Mouse (Mus musculus) forebrain, embryonic 11.5 days (tissue): Measurements from ENCODE around the gene Strn. TPM values are rescaled to one million over a fixed set of nuclear protein-coding genes. Genes with fewer than 3 reads are reported as not detected.
A peak's percentile ranks its signal among the peaks of the same experiment; 100 is the strongest.

ENCODE experiments used
- ATAC-seq: fragments of 200-750 bp; cut with Nextera tagmentation; replicated peaks from 2 replicates; pipeline ENCODE4 v1.8.0; 2017; ENCODE audit warnings: moderate TSS enrichment; ENCODE audit not compliant: low FRiP score
- DNase-seq: peaks from one replicate; pipeline ENCODE4 v3.0.0-alpha.2; 2017; ENCODE audit warnings: low spot score
- H3K27ac ChIP-seq: fragments of 300-500 bp; sonication (generic); 2 replicates; pipeline ENCODE4 v1.5.1; 2014; ENCODE audit warnings: low read depth, low read length
- H3K27me3 ChIP-seq: fragments of 300-500 bp; sonication (generic); 2 replicates; pipeline ENCODE4 v1.6.1; 2014; ENCODE audit warnings: mild to moderate bottlenecking, low read length, mixed read lengths; ENCODE audit not compliant: control insufficient read depth, insufficient read depth
- H3K36me3 ChIP-seq: fragments of 300-500 bp; sonication (generic); 2 replicates; pipeline ENCODE4 v1.6.1; 2014; ENCODE audit warnings: mild to moderate bottlenecking, low read length, moderate library complexity, mixed read lengths; ENCODE audit not compliant: control insufficient read depth, insufficient read depth
- H3K4me1 ChIP-seq: fragments of 300-500 bp; sonication (generic); replicated peaks from 2 replicates; pipeline ENCODE4 v1.6.1; 2014; ENCODE audit warnings: low read length, mixed read lengths; ENCODE audit not compliant: control insufficient read depth, insufficient read depth
- H3K4me2 ChIP-seq: fragments of 300-500 bp; sonication (generic); 2 replicates; pipeline ENCODE4 v1.6.1; 2014; ENCODE audit warnings: low read depth, mild to moderate bottlenecking, low read length, moderate library complexity, mixed read lengths; ENCODE audit not compliant: severe bottlenecking
- H3K4me3 ChIP-seq: fragments of 300-500 bp; sonication (generic); 2 replicates; pipeline ENCODE4 v1.5.1; 2014; ENCODE audit warnings: low read depth, low read length
- H3K9ac ChIP-seq: fragments of 300-500 bp; sonication (generic); 2 replicates; pipeline ENCODE4 v1.6.1; 2014; ENCODE audit warnings: low read length
- H3K9me3 ChIP-seq: fragments of 300-500 bp; sonication (generic); 2 replicates; pipeline ENCODE4 v1.6.1; 2016; ENCODE audit warnings: low read length, mixed read lengths; ENCODE audit not compliant: control insufficient read depth
- WGBS: fragments of 180-500 bp; shearing (Covaris S2); extraction: QIAGEN DNeasy Blood & Tissue Kit; methylation state at CpG from one replicate; pipeline ENCODE4 v1.1.7; 2014; 5-methylcytosine and 5-hydroxymethylcytosine counted together
- polyA plus RNA-seq: library from polyadenylated mRNA; unstranded; fragments of >200 nt; fragmentation: Nextera tagmentation; extraction: Ambion mirVana; gene quantifications from 2 replicates; pipeline ENCODE4 v1.2.1, GENCODE M21; 2014

Strn gene
- polyA plus RNA-seq, 1 experiment from 2014 or later, result 8.5 TPM

DNA sequence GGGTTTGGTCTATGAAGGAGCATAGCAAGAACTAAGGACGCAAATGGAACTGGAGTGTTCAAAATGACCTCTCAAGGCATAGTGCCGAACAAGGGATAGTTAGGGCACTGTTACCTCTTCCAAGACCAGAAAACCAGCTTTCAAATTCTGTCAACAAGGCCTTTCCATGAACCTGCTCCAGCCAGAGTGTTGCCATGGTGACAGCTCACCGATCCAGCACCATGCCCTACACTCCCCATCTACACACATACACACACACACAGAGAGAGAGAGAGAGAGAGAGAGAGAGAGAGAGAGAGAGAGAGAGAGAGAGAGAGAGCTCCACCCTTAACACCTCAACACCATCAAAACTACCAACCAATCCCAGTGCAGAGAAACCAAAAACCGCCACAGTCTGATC is 116.3 kb downstream of the Strn start:
- 90% methylated on average over 4 of the region's 4 CpGs for WGBS
- Histone ChIP-seq H3K9ac (no peak overlapping the region), H3K36me3 (no peaks in the 10 kb centered on the region), H3K4me3 (no peak overlapping the region), H3K27me3 (no peaks in the 10 kb centered on the region), H3K9me3 (no peaks in the 10 kb centered on the region), H3K4me2 (no peak overlapping the region), H3K27ac (no peak overlapping the region), H3K4me1 (no peaks in the 10 kb centered on the region)
- DNase-seq, result no peak
- ATAC-seq, result no peak

DNA sequence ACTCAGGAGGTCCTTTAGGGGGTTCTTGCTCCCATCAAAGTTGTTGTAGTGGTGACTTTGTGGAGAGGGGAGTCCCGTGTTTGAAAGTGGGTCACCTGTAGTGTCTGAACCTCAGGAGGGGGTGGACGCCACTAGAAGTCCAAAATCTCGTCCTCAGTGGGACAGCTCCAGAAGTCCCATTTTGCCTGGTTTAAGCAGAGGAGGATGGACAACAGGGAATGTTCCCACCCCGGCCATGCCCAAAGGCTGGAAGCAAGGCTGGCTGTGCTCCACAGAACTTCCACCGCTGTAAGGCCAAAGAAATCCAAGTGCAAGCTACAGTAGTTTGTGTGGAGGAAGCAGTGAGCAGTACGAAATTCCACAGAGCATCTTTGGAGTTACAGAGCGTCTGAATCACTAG is 117.0 kb downstream of the Strn start:
- H3K4me2 ChIP-seq, result no peak overlapping the region

DNA sequence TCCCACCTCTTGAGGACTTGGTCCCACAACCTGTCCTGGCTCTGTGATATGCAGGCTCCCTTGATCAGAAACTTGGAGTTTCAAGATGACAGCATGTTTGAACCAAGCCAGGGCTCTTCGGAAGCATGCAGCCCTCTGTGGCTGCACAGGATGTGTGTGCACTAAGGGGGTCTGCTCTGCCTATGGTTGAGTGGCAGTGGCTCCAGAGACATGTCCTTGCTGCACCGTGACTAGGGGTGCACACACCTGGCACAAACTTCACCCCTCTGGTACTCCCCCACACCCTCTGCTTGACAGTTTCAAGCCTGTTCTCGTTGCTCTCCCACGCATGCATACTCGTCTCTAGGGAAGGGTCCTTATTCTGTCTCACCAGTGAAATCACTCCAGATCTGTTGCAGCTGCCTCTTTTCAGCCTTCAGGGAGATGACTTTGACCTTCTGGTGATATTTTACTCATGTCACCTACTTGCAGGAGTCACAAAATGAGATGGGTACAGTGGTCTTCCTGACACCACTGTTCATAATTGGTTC is 118.8 kb downstream of the Strn start:
- H3K9me3 ChIP-seq, result no peaks in the 10 kb centered on the region
- no peaks in the 10 kb centered on the region for H3K4me1 ChIP-seq
- ATAC-seq (no peak), DNase-seq (no peak)
- 87% methylated on average over 5 of the region's 5 CpGs for WGBS
- no peak overlapping the region for H3K4me2 ChIP-seq
- no peak overlapping the region for H3K9ac ChIP-seq
- no peaks in the 10 kb centered on the region for H3K36me3 ChIP-seq
- H3K4me3 ChIP-seq, result no peak overlapping the region
- H3K27ac ChIP-seq, result no peak overlapping the region
- H3K27me3 ChIP-seq, result no peaks in the 10 kb centered on the region

More for the DNA sequence above, 117.0 kb downstream of the Strn start:
- Histone ChIP-seq H3K27ac (no peak overlapping the region), H3K9me3 (no peaks in the 10 kb centered on the region), H3K4me3 (no peak overlapping the region), H3K27me3 (no peaks in the 10 kb centered on the region), H3K36me3 (no peaks in the 10 kb centered on the region), H3K9ac (no peak overlapping the region), H3K4me1 (no peaks in the 10 kb centered on the region)
- ATAC-seq (no peak), DNase-seq (no peak)
- 90% methylated on average over 7 of the region's 7 CpGs for WGBS

- H3K27ac ChIP-seq, result no peak overlapping the region
- no peak for ATAC-seq
- WGBS, result 89% methylated on average over 3 of the region's 3 CpGs
Observed at GRCm38 (mm10) chr17:78615096-78615495, 121.9 kb downstream of the Strn start.

GRCm38 (mm10) chr17:78614481-78614880 is 122.5 kb downstream of the Strn start:
- DNase-seq (no peak), ATAC-seq (no peak)
- H3K9me3 ChIP-seq, result no peaks in the 10 kb centered on the region
- no peaks in the 10 kb centered on the region for H3K27me3 ChIP-seq
- H3K27ac ChIP-seq, result no peak overlapping the region
- no peak overlapping the region for H3K4me3 ChIP-seq
- H3K4me1 ChIP-seq, result no peaks in the 10 kb centered on the region
- no peak overlapping the region for H3K4me2 ChIP-seq
- H3K9ac ChIP-seq, result no peak overlapping the region
- WGBS, result 84% methylated on average over 2 of the region's 2 CpGs
- H3K36me3 ChIP-seq, result no peaks in the 10 kb centered on the region

More at GRCm38 (mm10) chr17:78615096-78615495, 121.9 kb downstream of the Strn start:
- no peaks in the 10 kb centered on the region for H3K9me3 ChIP-seq
- no peak overlapping the region for H3K4me3 ChIP-seq
- no peak overlapping the region for H3K9ac ChIP-seq
- H3K27me3 ChIP-seq, result no peaks in the 10 kb centered on the region
- no peaks in the 10 kb centered on the region for H3K4me1 ChIP-seq
- DNase-seq, result no peak
- no peaks in the 10 kb centered on the region for H3K36me3 ChIP-seq
- no peak overlapping the region for H3K4me2 ChIP-seq

- no peak for ATAC-seq
- Histone ChIP-seq H3K36me3 (no peaks in the 10 kb centered on the region), H3K27ac (no peak overlapping the region), H3K4me3 (no peak overlapping the region), H3K27me3 (no peaks in the 10 kb centered on the region), H3K4me1 (no peaks in the 10 kb centered on the region), H3K9ac (no peak overlapping the region), H3K4me2 (no peak overlapping the region), H3K9me3 (no peaks in the 10 kb centered on the region)
- DNase-seq, result no peak
- 69% methylated on average over 6 of the region's 6 CpGs for whole genome bisulfite sequencing
Observed at GRCm38 (mm10) chr17:78611117-78611516, 125.9 kb downstream of the Strn start.

DNA sequence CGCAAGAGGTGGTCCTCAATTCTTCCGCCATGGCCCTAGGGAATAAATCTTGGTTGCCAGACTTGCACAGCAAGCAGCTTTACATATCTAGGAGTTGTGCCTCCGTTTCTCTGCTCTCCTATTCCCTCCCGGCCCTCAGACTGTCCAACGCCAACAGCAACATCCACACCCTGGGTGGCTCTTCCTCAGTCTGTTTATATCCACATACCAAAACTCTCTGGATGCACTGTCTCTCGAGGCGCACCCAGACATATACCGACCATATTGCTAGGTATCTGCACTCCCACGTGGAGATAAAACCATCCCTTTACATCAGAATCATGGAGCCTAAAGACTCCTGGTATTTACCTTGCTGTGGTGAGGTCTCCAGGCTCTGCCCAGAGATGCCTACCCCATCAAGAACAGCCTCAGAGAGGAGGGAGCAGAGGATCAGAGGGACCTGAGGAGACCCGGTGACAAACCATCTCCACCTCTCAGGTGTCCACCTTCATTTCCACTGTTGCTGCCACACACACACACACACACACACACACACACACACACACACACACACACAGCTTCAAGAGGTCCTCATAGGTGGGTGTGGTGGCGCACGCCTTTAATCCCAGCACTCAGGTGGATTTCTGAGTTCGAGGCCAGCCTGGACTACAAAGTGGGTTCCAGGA is 127.7 kb downstream of the Strn start:
- peak; percentile 27 for DNase-seq

DNA sequence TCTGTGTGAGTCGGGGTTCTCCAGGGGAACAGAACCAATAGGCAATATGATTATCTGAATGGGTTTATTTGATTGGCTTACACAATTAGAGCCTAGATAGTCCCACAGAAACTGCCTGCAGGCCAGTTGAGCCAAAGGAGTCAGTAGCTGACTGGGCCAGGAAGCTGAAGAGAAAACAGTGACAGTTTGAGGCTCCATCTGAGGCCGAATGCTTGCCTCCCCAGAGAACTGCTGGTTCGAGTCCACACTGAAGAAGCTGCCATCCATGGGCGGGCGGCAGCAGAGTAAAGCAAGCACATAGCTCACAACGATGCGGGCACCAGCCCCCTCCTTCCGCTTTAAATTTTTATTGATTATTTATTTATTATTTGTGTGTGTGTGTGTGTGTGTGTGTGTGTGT is 128.3 kb downstream of the Strn start:
- Histone ChIP-seq H3K9me3 (no peaks in the 10 kb centered on the region), H3K27me3 (no peaks in the 10 kb centered on the region), H3K27ac (no peak overlapping the region), H3K36me3 (no peaks in the 10 kb centered on the region), H3K9ac (no peak overlapping the region), H3K4me2 (no peak overlapping the region), H3K4me3 (no peak overlapping the region), H3K4me1 (no peaks in the 10 kb centered on the region)
- DNase-seq (no peak), ATAC-seq (no peak)
- WGBS, result 84% methylated on average over 8 of the region's 8 CpGs

More for the DNA sequence above, 127.7 kb downstream of the Strn start:
- no peak for ATAC-seq
- H3K4me1 ChIP-seq, result no peaks in the 10 kb centered on the region
- H3K9me3 ChIP-seq, result no peaks in the 10 kb centered on the region
- no peak overlapping the region for H3K9ac ChIP-seq
- H3K4me3 ChIP-seq, result no peak overlapping the region
- H3K36me3 ChIP-seq, result no peaks in the 10 kb centered on the region
- no peak overlapping the region for H3K27ac ChIP-seq
- no peaks in the 10 kb centered on the region for H3K27me3 ChIP-seq
- 89% methylated on average over 13 of the region's 13 CpGs for WGBS
- H3K4me2 ChIP-seq, result no peak overlapping the region

DNA sequence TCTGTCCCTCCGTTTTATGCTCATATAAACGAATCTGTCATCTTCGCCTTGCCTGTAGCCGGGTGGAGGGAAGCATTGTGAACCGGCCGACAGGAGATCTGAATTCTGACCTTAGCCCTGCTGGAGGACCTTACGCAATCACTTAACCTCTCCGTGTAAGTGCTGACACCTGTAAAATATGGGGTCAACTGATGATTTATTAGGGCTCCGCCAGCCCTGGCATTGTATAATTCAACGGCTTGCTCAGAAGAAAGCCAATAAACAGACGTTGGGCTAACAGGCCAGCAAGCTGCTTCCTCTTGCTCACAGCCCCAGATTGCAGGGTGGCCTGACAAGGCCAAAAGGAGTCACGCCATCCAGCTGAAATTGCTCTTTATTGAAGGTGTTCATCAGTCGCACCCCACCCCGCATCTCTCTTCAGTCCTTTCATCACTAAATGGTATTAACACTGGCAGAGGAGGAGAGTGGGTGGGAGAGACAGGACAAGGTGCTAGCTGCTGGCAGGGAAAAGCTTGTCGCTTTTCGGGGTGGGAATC is 128.8 kb downstream of the Strn start:
- Histone ChIP-seq H3K9me3 (no peaks in the 10 kb centered on the region), H3K4me3 (no peak overlapping the region), H3K9ac (no peak overlapping the region), H3K36me3 (no peaks in the 10 kb centered on the region), H3K4me1 (no peaks in the 10 kb centered on the region), H3K27me3 (no peaks in the 10 kb centered on the region), H3K27ac (no peak overlapping the region), H3K4me2 (no peak overlapping the region)
- 78% methylated on average over 16 of the region's 16 CpGs for WGBS
- no peak for ATAC-seq
- DNase-seq, result no peak
